Mouse (Mus musculus) heart, postnatal 0 days (tissue): ENCODE measurements at regions not wholly inside any gene's neighbourhood (a gene's known extent, or its start where the extent isn't known, plus 50 kb on each side); places are given as distances from the start of the nearest gene placed in this dataset.
"Not testable (repeated sequence)": the region's sequence is repeated elsewhere in the genome, so short reads cannot be mapped to it uniquely, and the experiment has no call there.

Experiments
- ATAC-seq: fragments of 200-750 bp; cut with Nextera tagmentation; 2 replicates; pipeline ENCODE4 v1.8.0; 2017; ENCODE audit warnings: low read depth, moderate number of reproducible peaks, moderate library complexity; ENCODE audit not compliant: insufficient read depth
- DNase-seq: peaks from one replicate; pipeline ENCODE4 v3.0.0-alpha.2; 2016; ENCODE audit warnings: low spot score
- H3K27ac ChIP-seq: fragments of 300-500 bp; sonication (generic); 2 replicates; pipeline ENCODE4 v1.5.1; 2014; ENCODE audit warnings: low read depth, mild to moderate bottlenecking
- H3K27me3 ChIP-seq: fragments of 300-500 bp; sonication (generic); 2 replicates; pipeline ENCODE4 v1.6.1; 2014; ENCODE audit warnings: low read length, mixed read lengths; ENCODE audit not compliant: control insufficient read depth, insufficient read depth
- H3K36me3 ChIP-seq: fragments of 300-500 bp; sonication (generic); replicated peaks from 2 replicates; pipeline ENCODE4 v1.6.1; 2014; ENCODE audit warnings: low read length, mixed read lengths; ENCODE audit not compliant: control insufficient read depth, insufficient read depth
- H3K4me1 ChIP-seq: fragments of 300-500 bp; sonication (generic); 2 replicates; pipeline ENCODE4 v1.6.1; 2014; ENCODE audit warnings: antibody characterized with exemption; ENCODE audit not compliant: control insufficient read depth, insufficient read depth
- H3K4me2 ChIP-seq: fragments of 300-500 bp; sonication (generic); 2 replicates; pipeline ENCODE4 v1.6.1; 2014; ENCODE audit warnings: low read depth, mild to moderate bottlenecking, low read length, moderate library complexity
- H3K4me3 ChIP-seq: fragments of 300-500 bp; sonication (generic); 2 replicates; pipeline ENCODE4 v1.5.1; 2014; ENCODE audit warnings: low read depth, low read length
- H3K9ac ChIP-seq: fragments of 300-500 bp; sonication (generic); replicated peaks from 2 replicates; pipeline ENCODE4 v1.6.1; 2014; ENCODE audit warnings: low read depth, low read length, mixed read lengths
- H3K9me3 ChIP-seq: fragments of 300-500 bp; sonication (generic); replicated peaks from 2 replicates; pipeline ENCODE4 v1.6.1; 2016; ENCODE audit warnings: low read length; ENCODE audit not compliant: control insufficient read depth
- CTCF ChIP-seq: IDR thresholded peaks from 2 replicates; pipeline ENCODE4 v1.5.1; 2016; ENCODE audit warnings: antibody characterized with exemption, control low read depth, low read depth
- EP300 ChIP-seq: IDR thresholded peaks from 2 replicates; pipeline ENCODE4 v1.6.1; 2016; ENCODE audit warnings: antibody characterized with exemption, low read depth
- WGBS: fragments of 180-500 bp; shearing (Covaris S2); extraction: QIAGEN DNeasy Blood & Tissue Kit; methylation state at CpG from one replicate; pipeline ENCODE4 v1.1.7; 2014; 5-methylcytosine and 5-hydroxymethylcytosine counted together

- no peak for TF ChIP-seq EP300
- TF ChIP-seq CTCF: no peak
- peaks cover 5% of the 10 kb centered on the region; the same call in 1 of the 2 replicates for H3K4me1 ChIP-seq
- 24% methylated on average over 8 of the region's 8 CpGs for WGBS
- no peaks in the 10 kb centered on the region for H3K9me3 ChIP-seq
- H3K27me3 ChIP-seq: no peaks in the 10 kb centered on the region
- H3K4me3 ChIP-seq: no peak overlapping the region
- ATAC-seq (no peak), DNase-seq (no peak)
- no peak overlapping the region for H3K9ac ChIP-seq
- no peak overlapping the region for H3K27ac ChIP-seq
- no peak overlapping the region for H3K4me2 ChIP-seq
- no peaks in the 10 kb centered on the region for H3K36me3 ChIP-seq
Measured at GRCm38 (mm10) chr5:64587895-64588738, 215.1 kb upstream of the Klf3 start.

DNA sequence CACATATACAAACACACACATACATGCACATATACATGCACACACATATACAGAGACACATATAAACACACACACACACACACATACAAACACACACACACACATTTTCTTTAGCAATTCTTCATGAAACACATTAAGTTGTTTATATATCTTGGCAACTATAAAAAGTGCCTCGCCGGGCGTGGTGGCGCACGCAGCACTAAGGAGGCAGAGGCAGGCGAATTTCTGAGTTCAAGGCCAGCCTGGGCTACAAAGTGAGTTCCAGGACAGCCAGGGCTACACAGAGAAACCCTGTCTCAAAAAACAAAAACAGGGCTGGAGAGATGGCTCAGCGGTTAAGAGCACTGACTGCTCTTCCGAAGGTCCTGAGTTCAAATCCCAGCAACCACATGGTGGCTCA, 214.4 kb upstream of the Klf3 start:
- 94% methylated on average over 8 of the region's 8 CpGs for WGBS
- H3K36me3 ChIP-seq, ATAC-seq, H3K27ac ChIP-seq, DNase-seq, H3K4me1 ChIP-seq, H3K27me3 ChIP-seq, H3K4me3 ChIP-seq, H3K4me2 ChIP-seq, H3K9me3 ChIP-seq, H3K9ac ChIP-seq: not testable (repeated sequence)

DNA sequence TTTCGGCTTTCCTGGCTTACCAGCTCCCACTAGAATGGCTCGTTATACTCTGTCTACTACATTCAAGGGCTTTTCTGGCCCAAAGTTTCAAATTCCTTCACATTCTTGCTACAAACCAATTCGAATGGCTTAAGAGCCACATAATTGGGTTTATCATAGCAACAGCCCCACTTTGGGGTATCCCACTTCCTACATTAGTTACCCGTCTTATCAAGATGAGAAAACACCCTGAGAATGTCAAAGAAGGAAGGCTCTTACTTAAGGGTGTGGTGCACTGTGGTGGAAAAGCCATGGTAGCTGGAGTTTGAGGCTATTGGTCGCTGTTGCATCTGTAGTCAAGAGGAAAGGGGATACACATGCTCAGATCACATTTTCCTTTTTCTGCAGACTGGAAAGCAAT, 213.2 kb upstream of the Klf3 start:
- no peaks in the 10 kb centered on the region for H3K27me3 ChIP-seq
- no peak overlapping the region for H3K4me3 ChIP-seq
- ATAC-seq: no peak
- WGBS: 77% methylated on average over 5 of the region's 5 CpGs
- no peak overlapping the region for H3K4me2 ChIP-seq
- H3K36me3 ChIP-seq: no peaks in the 10 kb centered on the region
- no peaks in the 10 kb centered on the region for H3K9me3 ChIP-seq
- no peak for DNase-seq
- H3K4me1 ChIP-seq: peaks cover 5% of the 10 kb centered on the region; the same call in 1 of the 2 replicates
- no peak overlapping the region for H3K27ac ChIP-seq
- no peak overlapping the region for H3K9ac ChIP-seq
- TF ChIP-seq CTCF (no peak), EP300 (no peak)

DNA sequence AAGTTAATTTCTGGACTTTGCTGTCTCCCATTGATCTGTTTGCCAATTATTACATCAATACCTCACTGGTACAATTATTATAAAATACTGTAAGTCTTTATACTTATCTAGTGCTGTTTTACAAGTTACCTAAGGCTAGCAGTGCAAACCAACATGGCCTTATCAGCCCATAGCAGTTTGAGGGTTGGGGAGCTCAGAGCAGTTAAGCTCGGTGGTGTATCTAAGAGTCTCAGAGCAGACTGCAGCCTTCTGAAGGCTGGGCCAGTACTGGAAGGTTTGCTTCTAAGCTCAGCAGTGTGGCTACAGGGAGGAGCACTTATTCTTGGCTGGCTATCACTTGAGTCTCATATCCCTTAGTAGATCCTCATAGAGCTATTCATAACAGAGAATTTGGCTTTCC, 212.4 kb upstream of the Klf3 start:
- 73% methylated on average over 1 of the region's 1 CpGs for WGBS
- ATAC-seq: no peak
- no peaks in the 10 kb centered on the region for H3K9me3 ChIP-seq

DNA sequence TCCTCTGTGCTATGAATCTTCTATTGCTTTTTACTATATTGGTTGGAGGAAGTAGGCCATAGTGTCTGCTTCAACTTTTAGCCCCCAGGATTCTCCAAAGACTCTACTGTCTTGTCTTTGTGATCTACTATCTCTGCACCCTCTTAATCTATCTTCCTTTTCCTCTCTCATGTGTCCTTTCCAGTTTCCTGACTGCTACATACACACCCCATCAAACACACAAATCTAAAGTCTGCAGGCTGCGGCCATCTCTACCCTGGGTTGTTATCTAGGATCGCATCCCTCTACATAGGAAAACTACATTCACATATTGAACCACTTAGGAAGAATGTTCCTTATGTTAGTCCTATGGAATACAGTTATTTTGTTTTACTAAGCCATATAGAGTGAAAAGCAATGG, 211.4 kb upstream of the Klf3 start:
- no peaks in the 10 kb centered on the region for H3K36me3 ChIP-seq
- H3K4me1 ChIP-seq: peaks cover 5% of the 10 kb centered on the region; the same call in 1 of the 2 replicates
- H3K9ac ChIP-seq: no peak overlapping the region
- H3K4me2 ChIP-seq: no peak overlapping the region
- H3K9me3 ChIP-seq: no peaks in the 10 kb centered on the region
- DNase-seq (no peak), ATAC-seq (no peak)
- H3K27me3 ChIP-seq: no peaks in the 10 kb centered on the region
- TF ChIP-seq EP300 (no peak), CTCF (no peak)
- no peak overlapping the region for H3K27ac ChIP-seq
- WGBS: 97% methylated on average over 2 of the region's 2 CpGs
- no peak overlapping the region for H3K4me3 ChIP-seq

More for the DNA sequence above, 212.4 kb upstream of the Klf3 start:
- TF ChIP-seq CTCF (no peak), EP300 (no peak)
- Histone ChIP-seq H3K9ac (no peak overlapping the region), H3K4me3 (no peak overlapping the region), H3K36me3 (no peaks in the 10 kb centered on the region), H3K27ac (no peak overlapping the region), H3K27me3 (no peaks in the 10 kb centered on the region), H3K4me2 (no peak overlapping the region), H3K4me1 (peaks cover 5% of the 10 kb centered on the region; the same call in 1 of the 2 replicates)
- DNase-seq: no peak

DNA sequence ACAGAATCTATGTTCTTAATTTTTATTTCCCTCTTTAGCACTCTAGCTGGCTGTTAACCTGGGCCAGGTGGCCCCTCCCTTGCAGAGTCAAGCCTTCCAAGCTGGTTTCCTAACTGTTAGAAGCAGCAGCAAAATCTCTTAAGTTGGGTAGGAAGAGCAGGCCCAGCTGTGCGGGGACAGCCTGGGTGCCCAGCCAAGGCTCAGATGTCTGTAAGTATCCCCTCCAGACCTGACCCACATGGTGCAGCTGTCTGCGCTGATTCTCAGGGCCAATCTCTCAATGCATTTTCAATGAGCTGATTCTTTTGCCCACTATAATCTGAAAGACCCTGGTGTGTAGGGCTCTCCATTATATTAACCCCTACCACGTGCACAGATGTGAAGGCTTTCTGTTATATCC, 208.0 kb upstream of the Klf3 start:
- no peaks in the 10 kb centered on the region for H3K9me3 ChIP-seq
- H3K27ac ChIP-seq: no peak overlapping the region
- H3K4me1 ChIP-seq: no peaks in the 10 kb centered on the region; the same call in none of the 2 replicates
- no peak overlapping the region for H3K9ac ChIP-seq
- H3K36me3 ChIP-seq: no peaks in the 10 kb centered on the region
- 77% methylated on average over 3 of the region's 3 CpGs for WGBS
- no peaks in the 10 kb centered on the region for H3K27me3 ChIP-seq
- DNase-seq: no peak
- no peak for ATAC-seq
- no peak for TF ChIP-seq CTCF
- TF ChIP-seq EP300: no peak
- no peak overlapping the region for H3K4me3 ChIP-seq
- H3K4me2 ChIP-seq: no peak overlapping the region
